Mouse (Mus musculus): ENCODE measurements around the gene Fank1.

Gene Fank1

GRCm38 (mm10) chr7:133891796-133892195 lies 115.1 kb downstream of the Fank1 start:
- DNase-seq (ENCODE audit: low spot score), result no peak

- DNase-seq (ENCODE audit: low spot score), result no peak
Observed at GRCm38 (mm10) chr7:133899391-133899790, 122.7 kb downstream of the Fank1 start.

GRCm38 (mm10) chr7:133908966-133909365 lies 132.3 kb downstream of the Fank1 start:
- no peak for DNase-seq (ENCODE audit: low spot score)

- DNase-seq (ENCODE audit: low spot score), result no peak
Observed at GRCm38 (mm10) chr7:133909833-133910375, 133.2 kb downstream of the Fank1 start.

- peak; percentile 27 for DNase-seq (ENCODE audit: low spot score)
Observed at GRCm38 (mm10) chr7:133911881-133912280, 135.2 kb downstream of the Fank1 start.

GRCm38 (mm10) chr7:133916230-133916629 lies 139.6 kb downstream of the Fank1 start:
- DNase-seq (ENCODE audit: low spot score), result no peak

- DNase-seq (ENCODE audit: low spot score), result no peak
Observed at GRCm38 (mm10) chr7:133919306-133919705, 142.6 kb downstream of the Fank1 start.

- DNase-seq (ENCODE audit: low spot score), result peak; percentile 40
Observed at GRCm38 (mm10) chr7:133919918-133920317, 143.3 kb downstream of the Fank1 start.

- no peak for DNase-seq (ENCODE audit: low spot score)
Observed at GRCm38 (mm10) chr7:133920724-133921123, 144.1 kb downstream of the Fank1 start.

- no peak for DNase-seq (ENCODE audit: low spot score)
Observed at GRCm38 (mm10) chr7:133921291-133921690, 144.6 kb downstream of the Fank1 start.

- DNase-seq (ENCODE audit: low spot score), result no peak
Observed at GRCm38 (mm10) chr7:133923994-133924393, 147.3 kb downstream of the Fank1 start.

GRCm38 (mm10) chr7:133925771-133926170 lies 149.1 kb downstream of the Fank1 start:
- no peak for DNase-seq (ENCODE audit: low spot score)

GRCm38 (mm10) chr7:133928981-133929380 lies 152.3 kb downstream of the Fank1 start:
- no peak for DNase-seq (ENCODE audit: low spot score)
